Mouse (Mus musculus) gastrocnemius, postnatal 25 days (tissue): ENCODE measurements at regions not wholly inside any gene's neighbourhood (a gene's known extent, or its start where the extent isn't known, plus 50 kb on each side); places are given as distances from the start of the nearest gene placed in this dataset.
A peak's percentile ranks its signal among the peaks of the same experiment; 100 is the strongest.

Experiments used
- DNase-seq: peaks from one replicate; pipeline ENCODE4 v3.0.0; 2022

- DNase-seq = peak; percentile 30
These were observed 53.4 kb upstream of the Jun start for GRCm38 (mm10) chr4:95105424-95105823.

DNA sequence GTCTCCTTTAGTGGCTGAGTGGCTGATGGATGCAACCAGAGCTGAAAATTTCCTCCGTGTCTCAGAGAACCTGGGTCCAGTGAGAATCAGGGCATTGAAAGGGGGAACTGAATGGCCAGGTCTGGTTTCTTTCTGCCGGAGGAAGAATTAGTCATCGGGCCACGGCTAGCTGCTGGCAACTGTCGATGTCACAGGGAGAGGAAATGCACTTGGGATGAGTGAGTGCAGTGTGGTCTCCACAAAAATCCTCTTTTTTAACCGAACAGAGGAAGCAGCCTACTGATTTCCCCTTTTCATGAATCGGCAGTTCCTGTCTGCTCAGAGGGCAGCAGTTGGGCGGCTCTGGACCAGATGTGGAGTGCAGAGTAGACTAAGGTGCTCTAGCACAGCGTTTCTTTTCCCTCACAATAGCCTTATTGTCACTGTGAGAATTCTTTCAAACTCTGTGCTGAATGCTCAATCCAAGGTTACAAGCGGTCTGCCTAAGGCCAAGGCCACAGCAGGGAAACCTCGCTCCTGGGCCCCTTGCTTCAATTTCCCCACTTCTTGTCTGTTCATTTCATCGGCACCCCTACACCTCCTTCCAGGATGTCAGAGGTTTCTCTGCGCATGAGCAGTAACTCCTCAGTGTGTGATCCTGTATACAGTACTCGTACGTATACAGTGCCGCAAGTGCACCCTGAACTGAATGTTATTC lies 54.1 kb upstream of the Jun start:
- DNase-seq = peak; percentile 36

DNA sequence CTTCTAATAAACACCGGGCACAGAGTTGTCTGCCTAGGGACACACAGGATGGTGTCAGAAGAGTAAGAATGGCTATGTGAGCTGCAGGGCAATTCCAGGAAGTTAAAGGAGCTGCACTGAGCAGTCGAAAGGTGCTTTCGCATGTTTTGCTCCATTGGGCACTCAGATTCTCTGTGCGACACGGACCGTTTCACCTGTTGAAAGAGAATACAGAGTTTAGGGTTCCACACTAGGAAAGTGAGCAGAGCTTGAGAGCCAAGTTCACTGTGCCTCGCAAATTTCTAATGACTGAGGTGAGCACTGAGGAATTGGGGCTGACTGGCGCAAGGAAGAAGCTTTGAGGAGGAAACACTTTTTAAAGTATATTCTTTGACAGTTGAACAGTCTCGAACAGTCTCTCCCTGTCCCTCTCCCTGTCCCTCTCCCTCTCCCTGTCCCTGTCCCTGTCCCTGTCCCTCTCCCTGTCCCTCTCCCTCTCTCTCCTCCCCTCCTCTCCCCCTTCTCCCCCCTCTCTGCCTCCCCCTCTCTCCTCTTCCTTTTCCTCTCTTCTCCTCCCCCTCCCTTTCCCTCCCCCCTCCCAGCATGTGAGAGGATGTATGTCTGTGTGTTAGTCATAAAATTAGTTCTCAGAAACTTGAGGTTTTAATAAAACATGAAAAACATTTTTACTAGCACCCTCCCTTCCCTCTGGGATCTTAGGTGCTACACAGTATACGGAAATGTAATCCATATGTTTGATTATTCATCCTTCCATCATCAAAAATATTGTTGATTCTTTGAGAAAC lies 55.1 kb upstream of the Jun start:
- no peak for DNase-seq

DNA sequence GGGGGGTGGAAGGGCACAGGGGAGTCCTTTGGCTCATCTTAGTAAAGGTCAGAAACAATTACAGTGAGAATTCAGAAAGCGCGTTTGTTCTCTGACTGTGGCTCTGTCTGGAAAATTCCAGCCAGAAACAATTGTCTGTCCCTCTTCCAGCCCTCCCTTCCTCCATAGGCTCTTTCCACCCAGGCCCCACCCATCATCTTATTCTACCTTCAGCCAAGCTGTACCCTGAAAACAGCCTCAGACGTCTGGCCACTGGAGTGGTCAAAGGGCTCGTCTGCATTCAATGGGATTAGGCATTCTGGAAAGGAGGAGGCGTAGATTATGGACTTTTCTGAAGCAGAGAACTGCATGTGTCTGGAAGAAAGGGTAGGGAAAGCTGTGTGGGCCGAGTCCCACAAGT lies 56.8 kb upstream of the Jun start:
- no peak for DNase-seq

DNA sequence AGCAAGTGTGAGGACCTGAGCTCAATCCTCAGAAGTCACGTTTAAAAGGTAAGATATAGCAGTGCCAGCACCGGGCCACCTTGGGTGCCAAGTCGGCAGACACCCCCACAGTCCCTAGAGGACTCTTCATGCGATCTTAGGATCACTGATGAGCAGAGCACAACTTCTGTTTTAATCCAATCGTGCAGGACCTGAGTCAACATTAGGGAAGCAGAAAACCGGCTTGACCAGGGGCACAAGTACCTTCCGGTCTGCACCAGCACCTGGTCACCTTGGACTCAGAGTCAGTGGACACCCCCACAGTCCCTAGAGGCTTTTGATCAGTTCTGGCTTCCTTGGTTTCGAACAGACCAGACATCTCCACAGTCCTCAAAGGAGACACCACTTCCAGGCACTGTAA lies 58.8 kb upstream of the Jun start:
- no peak for DNase-seq

- no peak for DNase-seq
These were observed 65.2 kb upstream of the Jun start for GRCm38 (mm10) chr4:95117158-95117681.

- no peak for DNase-seq
These were observed 68.9 kb upstream of the Jun start for GRCm38 (mm10) chr4:95120876-95121275.

- DNase-seq = no peak
These were observed 73.3 kb upstream of the Jun start for GRCm38 (mm10) chr4:95125346-95125745.

GRCm38 (mm10) chr4:95127970-95128369 lies 75.9 kb upstream of the Jun start:
- DNase-seq = no peak

DNA sequence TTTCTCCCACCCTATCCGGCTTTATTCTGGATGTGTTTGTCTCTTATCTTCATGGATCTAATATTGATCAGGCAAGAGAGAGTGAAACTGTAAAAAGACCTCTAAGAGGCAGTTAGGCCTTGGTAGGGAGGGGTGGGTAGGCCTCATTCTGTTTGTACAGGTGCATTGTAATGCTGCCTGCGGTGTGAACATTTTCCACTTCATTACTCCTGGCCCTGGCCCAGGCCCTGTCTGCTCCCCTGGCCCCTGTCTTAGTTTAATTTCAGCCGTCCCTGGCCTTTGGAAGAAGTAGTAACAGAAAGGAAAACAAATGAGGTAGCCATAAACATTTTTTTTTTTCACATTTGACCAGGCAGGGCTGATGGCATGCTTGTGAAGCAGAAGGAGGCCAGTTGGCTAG lies 81.8 kb upstream of the Jun start:
- no peak for DNase-seq

- no peak for DNase-seq
These were observed 82.6 kb upstream of the Jun start for GRCm38 (mm10) chr4:95134611-95135010.

DNA sequence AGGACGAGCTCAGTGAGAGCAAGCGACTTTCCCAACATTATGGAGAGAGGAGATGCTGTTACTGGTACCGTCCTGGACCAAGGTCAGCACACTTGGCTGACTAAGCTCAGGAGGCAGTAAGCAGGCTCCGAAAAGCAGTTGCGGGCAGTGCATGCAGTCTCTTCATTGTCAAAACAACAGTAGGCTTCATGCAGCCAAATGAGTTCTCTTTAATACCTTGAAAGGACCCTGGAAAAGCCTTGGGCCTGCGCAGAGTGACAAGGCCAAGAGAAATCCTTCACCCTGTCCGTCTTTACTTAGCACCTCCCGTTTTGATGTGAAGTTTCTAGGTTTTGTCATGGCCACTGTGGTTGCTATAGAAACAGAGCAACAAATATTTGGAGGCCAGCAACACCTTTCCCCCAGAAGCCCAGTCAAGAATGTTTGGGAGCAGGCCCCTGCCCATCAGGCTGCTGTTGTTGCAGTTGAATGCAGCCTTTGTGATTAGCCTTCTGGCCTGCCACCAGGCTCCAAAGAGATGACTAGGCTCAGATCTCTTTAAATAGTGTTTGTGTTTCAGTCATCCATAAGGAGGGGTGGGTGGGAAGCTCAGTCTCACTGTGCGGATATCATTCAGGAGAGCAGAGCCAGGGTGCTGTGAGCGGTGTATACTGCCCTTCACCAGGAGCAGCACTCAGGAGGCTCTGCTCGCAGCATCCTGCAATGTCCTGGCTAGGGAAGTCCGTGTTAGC lies 85.6 kb upstream of the Jun start:
- no peak for DNase-seq

DNA sequence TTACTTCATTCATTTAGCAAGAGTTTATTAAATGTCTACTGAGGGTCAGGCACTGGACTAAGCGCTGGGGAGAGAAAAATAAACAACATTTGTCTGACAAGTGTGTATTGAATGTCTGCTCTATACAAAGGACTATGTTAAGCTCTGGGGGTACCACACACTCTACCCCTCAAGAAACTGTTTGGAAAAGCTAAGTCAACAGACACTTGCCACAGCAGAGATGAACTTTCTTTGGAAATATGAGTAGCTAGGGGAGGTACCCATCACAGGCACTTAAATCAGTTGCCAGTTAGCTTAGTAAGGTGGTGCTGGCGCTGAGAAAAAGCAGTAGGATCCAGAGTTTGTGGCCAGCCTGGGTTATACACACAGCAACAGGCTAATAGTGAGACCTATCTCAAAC lies 86.7 kb upstream of the Jun start:
- DNase-seq = no peak

GRCm38 (mm10) chr4:95141253-95141652 lies 89.2 kb upstream of the Jun start:
- no peak for DNase-seq

GRCm38 (mm10) chr4:95143130-95143529 lies 91.1 kb upstream of the Jun start:
- DNase-seq = no peak

GRCm38 (mm10) chr4:95143668-95144067 lies 91.6 kb upstream of the Jun start:
- DNase-seq = no peak

GRCm38 (mm10) chr4:95144440-95144839 lies 92.4 kb upstream of the Jun start:
- DNase-seq = no peak

DNA sequence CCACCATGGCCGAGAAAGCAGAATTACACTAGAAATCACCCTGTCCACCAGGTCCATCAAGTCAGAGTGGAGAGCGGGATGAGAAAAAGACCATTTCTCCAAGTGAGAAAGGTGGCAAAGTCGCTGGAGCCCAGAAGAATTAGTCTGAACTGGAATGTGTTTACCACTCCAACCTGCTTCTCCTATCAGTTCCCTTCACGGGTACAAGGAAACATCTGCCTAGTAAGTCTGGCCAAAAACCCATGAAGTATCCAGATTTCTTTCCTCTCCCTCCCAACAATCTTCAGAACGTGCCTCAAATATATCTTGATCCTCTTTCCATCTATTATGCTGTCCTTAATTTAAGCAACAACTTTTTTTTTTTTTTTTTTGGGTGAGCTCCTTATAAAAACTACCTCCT lies 94.2 kb upstream of the Jun start:
- no peak for DNase-seq

- no peak for DNase-seq
These were observed 96.6 kb upstream of the Jun start for GRCm38 (mm10) chr4:95148665-95149064.

- DNase-seq = peak; percentile 43
These were observed 99.7 kb upstream of the Jun start for GRCm38 (mm10) chr4:95151678-95152077.

GRCm38 (mm10) chr4:95152431-95153115 lies 100.6 kb upstream of the Jun start:
- DNase-seq = peak; percentile 54

DNA sequence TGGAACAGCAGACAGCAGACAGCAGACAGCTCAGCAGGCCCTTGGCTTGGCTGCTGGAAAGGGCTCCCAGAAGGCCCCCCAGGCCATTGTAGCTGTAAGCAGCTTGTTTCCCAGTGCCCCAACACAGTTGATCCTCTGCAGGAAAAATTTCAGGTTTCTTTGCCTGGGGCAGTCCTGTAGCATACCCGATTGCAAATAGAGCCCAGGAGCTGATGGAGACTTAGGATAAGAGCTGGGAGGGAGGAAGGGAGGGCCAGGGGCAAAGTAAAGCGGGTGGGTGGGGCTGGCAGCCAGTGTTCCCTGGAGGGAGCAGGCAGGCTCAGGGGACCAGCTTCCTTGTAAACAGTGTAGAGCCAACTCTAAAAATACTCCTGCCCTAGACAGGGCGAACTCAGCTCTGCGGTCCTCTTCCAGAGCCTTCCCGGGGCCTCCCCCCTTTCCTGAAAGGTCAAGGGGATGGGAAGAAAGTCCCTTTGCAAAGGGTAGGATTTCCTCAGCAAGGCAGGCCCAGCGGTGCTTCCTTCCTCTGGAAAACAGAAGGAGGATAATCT lies 101.8 kb upstream of the Jun start:
- DNase-seq = peak; percentile 89
